Mouse (Mus musculus): ENCODE measurements around the gene Acp2. TPM values are rescaled to one million over a fixed set of nuclear protein-coding genes. Genes with fewer than 3 reads are reported as not detected.

Acp2 gene
- polyA plus RNA-seq, 1 experiment from 2014 or later: 11.3 TPM

DNA sequence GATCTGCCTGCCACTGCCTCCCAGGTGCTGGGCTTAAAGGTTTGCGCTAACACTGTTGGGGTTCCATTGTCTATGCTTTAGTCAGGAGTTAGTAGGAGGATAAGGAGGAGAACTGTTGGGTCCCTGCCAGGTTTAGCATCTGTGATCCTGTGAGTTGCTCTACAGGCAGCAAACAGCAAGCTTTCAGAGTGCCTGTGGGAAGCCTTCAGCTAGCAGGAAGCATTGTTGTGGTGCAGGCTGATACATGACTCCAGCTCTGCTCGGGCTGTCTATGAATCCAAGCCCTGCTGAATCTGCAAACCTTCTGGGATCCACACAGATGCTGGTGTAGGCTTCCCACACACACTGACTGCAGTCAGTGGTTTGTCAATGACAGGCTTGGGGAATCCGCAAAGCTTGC, 40.7 kb downstream of the Acp2 start:
- Histone ChIP-seq H3K27ac (ENCODE audit: low read length) (no peak overlapping the region), H3K4me2 (ENCODE audit: low read depth, low read length) (no peak overlapping the region), H3K9me3 (replicated peaks; ENCODE audit: control insufficient read depth, low read length) (no peaks in the 10 kb centered on the region), H3K4me1 (ENCODE audit: control insufficient read depth, low read depth, low read length) (peaks cover 27% of the 10 kb centered on the region), H3K27me3 (ENCODE audit: control insufficient read depth, insufficient read depth, low read depth, low read length) (no peaks in the 10 kb centered on the region), H3K9ac (ENCODE audit: low read depth, low read length) (no peak overlapping the region), H3K36me3 (ENCODE audit: control insufficient read depth, insufficient read depth) (no peaks in the 10 kb centered on the region), H3K4me3 (ENCODE audit: low read depth, low read length) (no peak overlapping the region)
- whole genome bisulfite sequencing (ENCODE audit: insufficient replicate concordance): 62% methylated on average over 3 of the region's 3 CpGs
- no peak for ATAC-seq (ENCODE audit: low read depth)

DNA sequence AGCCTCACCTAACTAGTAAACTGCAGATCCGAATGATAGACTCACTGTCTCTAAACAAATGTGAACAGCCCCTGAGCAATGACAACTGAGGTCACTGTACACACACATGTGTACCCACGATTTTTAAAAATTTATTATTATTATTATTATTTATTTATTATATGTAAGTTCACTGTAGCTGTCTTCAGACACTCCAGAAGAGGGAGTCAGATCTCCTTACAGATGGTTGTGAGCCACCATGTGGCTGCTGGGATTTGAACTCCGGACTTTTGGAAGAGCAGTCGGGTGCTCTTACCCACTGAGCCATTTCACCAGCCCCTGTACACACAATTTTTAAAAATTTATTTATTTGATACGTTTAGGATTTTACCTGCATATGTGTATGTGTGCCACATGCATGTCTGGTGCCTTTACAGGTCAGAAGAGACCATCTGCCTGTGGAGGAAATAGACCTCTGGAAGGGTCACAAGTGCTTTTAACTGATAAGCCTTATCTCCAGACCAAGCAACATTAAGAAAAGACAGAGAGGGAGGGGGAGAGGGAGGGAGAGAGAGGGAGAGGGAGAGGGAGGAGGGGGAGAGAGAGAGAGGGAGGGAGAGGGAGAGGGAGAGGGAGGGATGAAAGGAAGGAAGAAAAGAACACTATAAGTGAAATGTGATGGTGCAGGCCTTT, 42.0 kb downstream of the Acp2 start:
- WGBS (ENCODE audit: insufficient replicate concordance): 44% methylated on average over 5 of the region's 5 CpGs
- no peak overlapping the region for H3K9ac ChIP-seq (ENCODE audit: low read depth, low read length)

DNA sequence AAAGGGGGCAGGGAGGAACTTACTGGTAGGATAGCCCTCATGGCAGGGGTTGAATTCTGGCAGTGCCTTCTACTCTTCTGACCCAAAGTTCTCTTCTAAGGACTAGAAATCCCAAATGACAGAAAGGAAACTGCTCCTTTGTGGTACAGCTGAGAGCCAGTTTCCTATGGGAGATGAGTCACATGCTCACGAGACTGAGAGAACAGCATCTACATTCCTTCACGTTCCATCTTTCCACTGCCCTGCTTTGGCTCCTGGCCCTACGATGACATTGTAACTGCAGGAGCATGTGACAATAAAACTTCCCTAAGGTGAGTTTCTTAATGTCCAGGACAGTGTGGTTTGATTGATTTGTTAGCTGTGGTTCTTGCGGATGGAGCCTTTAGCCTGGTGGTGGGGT, 45.7 kb downstream of the Acp2 start:
- H3K27ac ChIP-seq (ENCODE audit: low read length): no peak overlapping the region
- no peak overlapping the region for H3K4me3 ChIP-seq (ENCODE audit: low read depth, low read length)
- H3K4me2 ChIP-seq (ENCODE audit: low read depth, low read length): no peak overlapping the region
- peaks cover 16% of the 10 kb centered on the region for H3K4me1 ChIP-seq (ENCODE audit: control insufficient read depth, low read depth, low read length)
- peaks cover 14% of the 10 kb centered on the region for H3K27me3 ChIP-seq (ENCODE audit: control insufficient read depth, insufficient read depth, low read depth, low read length)
- 69% methylated on average over 4 of the region's 4 CpGs for WGBS (ENCODE audit: insufficient replicate concordance)
- no peaks in the 10 kb centered on the region for H3K36me3 ChIP-seq (ENCODE audit: control insufficient read depth, insufficient read depth)
- no peak overlapping the region for H3K9ac ChIP-seq (ENCODE audit: low read depth, low read length)
- no peaks in the 10 kb centered on the region for H3K9me3 ChIP-seq (replicated peaks; ENCODE audit: control insufficient read depth, low read length)
- no peak for ATAC-seq (ENCODE audit: low read depth)

More for the DNA sequence above, 42.0 kb downstream of the Acp2 start:
- Histone ChIP-seq H3K4me3 (ENCODE audit: low read depth, low read length) (no peak overlapping the region), H3K36me3 (ENCODE audit: control insufficient read depth, insufficient read depth) (no peaks in the 10 kb centered on the region), H3K4me1 (ENCODE audit: control insufficient read depth, low read depth, low read length) (peaks cover 27% of the 10 kb centered on the region), H3K27me3 (ENCODE audit: control insufficient read depth, insufficient read depth, low read depth, low read length) (no peaks in the 10 kb centered on the region), H3K9me3 (replicated peaks; ENCODE audit: control insufficient read depth, low read length) (no peaks in the 10 kb centered on the region), H3K27ac (ENCODE audit: low read length) (no peak overlapping the region), H3K4me2 (ENCODE audit: low read depth, low read length) (no peak overlapping the region)
- ATAC-seq (ENCODE audit: low read depth): peak; percentile 89

DNA sequence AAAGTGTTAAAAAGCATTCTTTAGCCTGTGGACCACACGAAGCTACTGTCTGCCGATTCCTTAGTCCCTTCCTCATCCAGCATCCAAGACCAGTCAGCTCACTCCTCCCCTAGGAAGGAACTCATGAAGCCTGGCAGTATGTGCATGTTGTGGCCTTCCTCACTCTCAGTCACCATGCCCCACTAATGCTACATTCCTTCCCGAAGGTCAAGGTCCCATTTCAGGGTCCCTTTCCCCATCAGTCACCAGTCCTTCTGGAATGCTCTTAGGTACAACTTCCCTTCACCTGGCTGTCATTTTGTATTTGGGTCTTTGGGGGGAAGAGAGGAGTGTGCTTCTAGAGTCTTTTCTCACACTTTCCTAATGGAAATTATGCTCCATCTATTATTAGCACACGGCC, 49.3 kb downstream of the Acp2 start:
- no peak overlapping the region for H3K9ac ChIP-seq (ENCODE audit: low read depth, low read length)
- H3K36me3 ChIP-seq (ENCODE audit: control insufficient read depth, insufficient read depth): no peaks in the 10 kb centered on the region
- H3K4me1 ChIP-seq (ENCODE audit: control insufficient read depth, low read depth, low read length): peaks cover 5% of the 10 kb centered on the region
- H3K27me3 ChIP-seq (ENCODE audit: control insufficient read depth, insufficient read depth, low read depth, low read length): peaks cover 50% of the 10 kb centered on the region
- no peak overlapping the region for H3K27ac ChIP-seq (ENCODE audit: low read length)
- no peak overlapping the region for H3K4me3 ChIP-seq (ENCODE audit: low read depth, low read length)
- H3K4me2 ChIP-seq (ENCODE audit: low read depth, low read length): no peak overlapping the region
- H3K9me3 ChIP-seq (replicated peaks; ENCODE audit: control insufficient read depth, low read length): no peaks in the 10 kb centered on the region
- no peak for ATAC-seq (ENCODE audit: low read depth)
- WGBS (ENCODE audit: insufficient replicate concordance): 50% methylated on average over 4 of the region's 4 CpGs

DNA sequence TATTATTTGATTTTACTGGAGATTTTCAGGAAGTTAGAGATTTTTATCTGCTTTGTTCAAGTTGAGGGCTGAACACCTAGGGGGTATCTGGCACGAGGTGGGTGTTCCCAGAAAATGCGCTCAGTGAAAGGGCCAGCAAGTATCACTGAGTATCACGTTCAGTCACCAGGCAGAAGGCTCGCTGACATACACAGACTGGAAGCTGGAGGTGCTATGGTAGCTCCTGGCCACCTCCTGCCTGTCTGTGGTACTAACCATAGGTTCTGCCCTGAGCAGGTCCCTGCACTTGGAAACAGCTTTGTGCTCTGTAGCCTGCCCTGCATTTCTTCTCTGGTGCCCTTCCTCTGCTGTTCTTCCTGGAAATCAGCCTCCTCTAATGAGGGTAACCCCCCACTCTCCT, 49.8 kb downstream of the Acp2 start:
- Histone ChIP-seq H3K9me3 (replicated peaks; ENCODE audit: control insufficient read depth, low read length) (no peaks in the 10 kb centered on the region), H3K36me3 (ENCODE audit: control insufficient read depth, insufficient read depth) (no peaks in the 10 kb centered on the region), H3K4me3 (ENCODE audit: low read depth, low read length) (no peak overlapping the region), H3K4me1 (ENCODE audit: control insufficient read depth, low read depth, low read length) (peaks cover 5% of the 10 kb centered on the region), H3K27ac (ENCODE audit: low read length) (no peak overlapping the region), H3K9ac (ENCODE audit: low read depth, low read length) (no peak overlapping the region), H3K4me2 (ENCODE audit: low read depth, low read length) (no peak overlapping the region), H3K27me3 (ENCODE audit: control insufficient read depth, insufficient read depth, low read depth, low read length) (peaks cover 55% of the 10 kb centered on the region)
- WGBS (ENCODE audit: insufficient replicate concordance): 42% methylated on average over 4 of the region's 4 CpGs
- ATAC-seq (ENCODE audit: low read depth): no peak

DNA sequence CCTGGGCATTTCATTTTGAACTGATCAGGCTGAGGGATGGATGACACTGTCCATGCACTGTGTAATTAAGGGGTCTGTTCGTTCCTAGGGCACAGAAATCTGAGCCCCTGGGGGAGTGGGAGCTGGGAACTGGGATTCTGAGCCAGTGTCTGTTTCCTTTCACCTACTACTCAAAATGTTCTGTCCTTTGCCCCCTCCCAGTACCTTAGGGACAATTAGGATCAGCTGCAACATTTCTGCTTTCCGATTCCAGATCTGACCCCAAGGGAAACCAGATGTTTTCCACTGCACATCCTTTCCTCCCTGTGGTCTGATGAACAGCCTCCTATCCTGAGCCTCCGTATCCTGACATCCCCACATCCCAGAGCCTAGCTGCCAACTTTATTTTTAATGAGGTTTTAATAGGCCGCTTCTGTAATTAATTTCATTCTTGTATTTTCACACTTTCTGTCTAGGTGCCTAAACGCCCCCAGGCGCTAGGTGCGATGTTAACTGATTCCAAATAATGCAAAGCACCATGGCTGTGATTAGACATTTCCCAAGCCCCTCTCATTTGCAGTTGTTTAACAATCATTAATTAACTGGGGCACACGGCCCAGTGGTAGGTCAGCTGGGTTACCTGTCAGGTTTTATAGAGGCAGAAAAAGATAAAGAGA, 52.2 kb downstream of the Acp2 start:
- 39% methylated on average over 8 of the region's 8 CpGs for WGBS (ENCODE audit: insufficient replicate concordance)
- H3K4me2 ChIP-seq (ENCODE audit: low read depth, low read length): no peak overlapping the region
- H3K27me3 ChIP-seq (ENCODE audit: control insufficient read depth, insufficient read depth, low read depth, low read length): peaks cover 75% of the 10 kb centered on the region
- no peaks in the 10 kb centered on the region for H3K9me3 ChIP-seq (replicated peaks; ENCODE audit: control insufficient read depth, low read length)
- H3K4me1 ChIP-seq (ENCODE audit: control insufficient read depth, low read depth, low read length): peaks cover 5% of the 10 kb centered on the region
- no peak overlapping the region for H3K27ac ChIP-seq (ENCODE audit: low read length)
- no peaks in the 10 kb centered on the region for H3K36me3 ChIP-seq (ENCODE audit: control insufficient read depth, insufficient read depth)
- no peak overlapping the region for H3K9ac ChIP-seq (ENCODE audit: low read depth, low read length)
- ATAC-seq (ENCODE audit: low read depth): no peak
- H3K4me3 ChIP-seq (ENCODE audit: low read depth, low read length): no peak overlapping the region

DNA sequence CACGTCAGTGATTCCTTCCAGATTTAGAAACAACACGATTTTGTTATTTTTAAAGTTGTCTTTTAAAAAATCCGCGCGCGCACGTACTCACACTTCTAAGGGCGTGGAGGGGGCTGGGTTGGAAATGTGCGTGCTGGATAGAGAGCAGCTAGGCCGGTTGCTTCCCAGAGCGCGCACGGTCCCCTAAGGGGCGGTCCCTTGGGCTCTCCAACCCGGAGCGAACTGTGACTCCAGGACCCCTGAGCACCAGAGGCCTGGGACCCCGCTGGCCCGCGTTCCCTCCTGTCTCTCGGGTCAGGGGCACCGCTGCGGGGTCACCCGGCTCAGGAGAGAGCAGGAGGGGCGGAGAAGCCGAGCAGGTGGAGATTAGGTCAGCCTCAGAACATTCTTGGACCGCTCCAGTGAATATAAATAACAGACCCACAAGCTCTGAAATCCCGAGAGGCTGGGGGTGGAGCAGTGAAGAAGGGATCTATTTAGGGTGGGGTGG, 53.0 kb downstream of the Acp2 start, which contains the start of gene Pacsin3:
Pacsin3 (plus strand) TSS at position 294 of the 490 bp plus-strand sequence.
- no peak for ATAC-seq (ENCODE audit: low read depth)
- H3K27me3 ChIP-seq (ENCODE audit: control insufficient read depth, insufficient read depth, low read depth, low read length): peaks cover 75% of the 10 kb centered on the region
- WGBS (ENCODE audit: insufficient replicate concordance): 1% methylated on average over 27 of the region's 27 CpGs

DNA sequence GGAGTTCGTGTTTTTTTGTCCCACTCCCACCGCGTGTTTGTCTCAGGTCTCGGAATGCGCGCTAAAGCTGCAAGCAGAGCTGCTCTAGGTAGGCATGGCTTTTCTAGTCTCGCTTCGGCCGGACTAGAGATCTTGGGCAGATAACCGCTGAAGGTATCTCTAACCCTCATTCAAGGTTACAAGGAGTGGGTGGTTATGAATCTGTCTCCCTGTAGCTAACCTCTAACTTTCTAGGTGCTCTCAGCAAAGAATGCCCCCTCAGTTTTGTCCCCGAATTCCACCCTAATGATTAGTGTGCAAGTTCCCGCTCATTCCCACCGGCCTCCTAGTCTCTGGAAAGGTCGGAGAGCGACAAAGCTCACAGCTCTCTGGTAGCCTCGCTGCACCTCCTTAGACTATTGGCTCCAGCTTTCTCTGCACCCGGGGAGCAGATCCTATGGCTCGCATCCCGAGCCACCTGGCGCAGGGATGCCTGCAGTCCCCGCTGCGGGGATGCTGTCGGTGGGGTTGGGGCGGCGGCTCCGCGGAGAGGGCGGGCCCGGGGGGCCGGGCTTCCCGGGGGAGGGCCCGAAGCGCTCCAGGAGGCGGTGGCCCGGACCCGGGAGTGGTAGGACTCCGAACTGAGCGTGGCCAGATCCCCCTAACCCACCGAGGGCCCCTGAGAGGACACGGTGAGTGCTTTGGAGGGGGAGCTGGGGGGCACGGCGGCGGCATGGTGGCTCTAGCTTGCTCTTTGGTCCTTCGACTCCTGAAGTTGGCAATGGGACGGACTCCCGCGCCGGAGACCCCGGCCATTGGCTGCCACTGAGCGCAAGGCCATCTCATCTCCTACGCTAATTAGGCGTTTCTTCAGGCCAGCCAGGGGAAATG, 53.8 kb downstream of the Acp2 start:
- Histone ChIP-seq H3K27me3 (ENCODE audit: control insufficient read depth, insufficient read depth, low read depth, low read length) (peaks cover 75% of the 10 kb centered on the region), H3K36me3 (ENCODE audit: control insufficient read depth, insufficient read depth) (no peaks in the 10 kb centered on the region), H3K9me3 (replicated peaks; ENCODE audit: control insufficient read depth, low read length) (no peaks in the 10 kb centered on the region), H3K27ac (ENCODE audit: low read length) (0 out of 2 replicates have a peak overlapping the region, but pooled peaks have one; percentile 1), H3K4me2 (ENCODE audit: low read depth, low read length) (peak overlapping the region; percentile 43), H3K4me3 (ENCODE audit: low read depth, low read length) (peak overlapping the region; percentile 52), H3K4me1 (ENCODE audit: control insufficient read depth, low read depth, low read length) (peaks cover 5% of the 10 kb centered on the region), H3K9ac (ENCODE audit: low read depth, low read length) (peak overlapping the region; percentile 6)
- WGBS (ENCODE audit: insufficient replicate concordance): 2% methylated on average over 52 of the region's 52 CpGs
- ATAC-seq (ENCODE audit: low read depth): peak; percentile 73

More for the DNA sequence above, 53.0 kb downstream of the Acp2 start, which contains the start of gene Pacsin3:
- Histone ChIP-seq H3K36me3 (ENCODE audit: control insufficient read depth, insufficient read depth) (no peaks in the 10 kb centered on the region), H3K4me2 (ENCODE audit: low read depth, low read length) (peak within 1 kb of the TSS; percentile 43), H3K4me3 (ENCODE audit: low read depth, low read length) (peak within 1 kb of the TSS; percentile 52), H3K27ac (ENCODE audit: low read length) (0 out of 2 replicates have a peak within 1 kb of the TSS, but pooled peaks have one; percentile 1), H3K9ac (ENCODE audit: low read depth, low read length) (peak within 1 kb of the TSS; percentile 6), H3K4me1 (ENCODE audit: control insufficient read depth, low read depth, low read length) (peaks cover 5% of the 10 kb centered on the region), H3K9me3 (replicated peaks; ENCODE audit: control insufficient read depth, low read length) (no peaks in the 10 kb centered on the region)
